Mouse (Mus musculus): ENCODE data around the gene Rassf3. TPM values are rescaled to one million over a fixed set of nuclear protein-coding genes. Genes with fewer than 3 reads are reported as not detected.
A peak's percentile ranks its signal among the peaks of the same experiment; 100 is the strongest.

Rassf3 gene
- polyA plus RNA-seq, 1 experiment from 2014 or later = 5.8 TPM

DNA sequence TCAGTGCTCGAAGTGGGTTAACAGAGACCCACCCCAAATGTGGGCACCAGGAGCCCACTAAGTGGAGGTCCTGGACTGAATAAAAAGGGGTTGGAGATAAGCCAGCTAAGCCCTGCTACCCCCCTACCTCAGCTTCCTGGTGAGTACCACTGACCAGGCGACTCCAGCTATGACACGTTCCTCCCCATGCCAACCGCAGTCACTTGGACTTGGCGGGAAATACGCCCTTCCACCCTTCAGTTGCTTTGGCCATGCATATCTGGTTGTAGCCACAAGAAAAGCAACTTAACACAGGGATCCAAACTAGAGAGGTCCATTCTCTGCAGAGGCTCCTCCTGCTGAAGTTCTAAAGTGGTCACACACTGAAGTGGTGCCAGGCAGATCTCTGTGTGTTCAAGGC is 53.9 kb downstream of the Rassf3 start:
- no peak for DNase-seq (ENCODE audit: low spot score)
- ATAC-seq (ENCODE audit: low FRiP score) = no peak
- peaks cover 25% of the 10 kb centered on the region for H3K4me1 ChIP-seq (replicated peaks; ENCODE audit: control insufficient read depth, insufficient read depth, low read length)
- H3K4me2 ChIP-seq (replicated peaks) = no peak overlapping the region
- H3K27me3 ChIP-seq (ENCODE audit: control insufficient read depth, insufficient read depth, low read length) = no peaks in the 10 kb centered on the region
- no peaks in the 10 kb centered on the region for H3K9me3 ChIP-seq (ENCODE audit: control insufficient read depth, low read length)
- H3K36me3 ChIP-seq (replicated peaks; ENCODE audit: control insufficient read depth, insufficient read depth) = no peaks in the 10 kb centered on the region
- no peak overlapping the region for H3K27ac ChIP-seq
- 92% methylated on average over 6 of the region's 6 CpGs for WGBS
- H3K9ac ChIP-seq = no peak overlapping the region
- H3K4me3 ChIP-seq (replicated peaks; ENCODE audit: low read length) = no peak overlapping the region

DNA sequence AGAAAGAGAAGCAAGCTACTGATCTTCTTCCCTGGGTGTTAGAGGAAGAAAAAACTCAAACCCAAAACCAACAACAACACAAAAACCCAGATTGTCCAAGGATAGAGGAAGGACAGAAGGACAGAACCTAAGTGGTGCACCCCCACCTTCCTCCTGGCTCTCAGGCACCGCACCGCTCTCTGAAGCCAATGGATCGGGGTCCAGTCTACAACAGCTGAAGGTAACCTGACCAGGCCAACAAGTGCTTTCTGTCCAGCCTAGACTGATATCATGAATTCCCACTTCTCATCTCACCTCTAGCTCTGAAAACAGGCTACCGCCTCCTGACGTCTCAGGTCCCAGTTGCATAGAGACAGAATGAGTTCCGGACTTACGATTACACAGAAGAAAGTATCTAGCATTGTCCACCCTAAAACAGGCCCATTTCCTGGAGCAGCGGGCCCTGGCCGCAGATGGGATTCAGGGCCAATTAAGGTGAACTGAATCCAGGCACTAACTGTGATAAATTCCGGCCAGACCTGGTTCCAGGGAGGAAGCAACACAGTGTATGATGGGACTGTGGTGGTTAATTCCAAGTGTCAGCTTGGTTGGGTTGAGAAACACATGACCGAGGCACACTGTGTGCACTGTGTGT is 54.4 kb downstream of the Rassf3 start:
- WGBS = 92% methylated on average over 11 of the region's 11 CpGs
- ATAC-seq (ENCODE audit: low FRiP score) = no peak

DNA sequence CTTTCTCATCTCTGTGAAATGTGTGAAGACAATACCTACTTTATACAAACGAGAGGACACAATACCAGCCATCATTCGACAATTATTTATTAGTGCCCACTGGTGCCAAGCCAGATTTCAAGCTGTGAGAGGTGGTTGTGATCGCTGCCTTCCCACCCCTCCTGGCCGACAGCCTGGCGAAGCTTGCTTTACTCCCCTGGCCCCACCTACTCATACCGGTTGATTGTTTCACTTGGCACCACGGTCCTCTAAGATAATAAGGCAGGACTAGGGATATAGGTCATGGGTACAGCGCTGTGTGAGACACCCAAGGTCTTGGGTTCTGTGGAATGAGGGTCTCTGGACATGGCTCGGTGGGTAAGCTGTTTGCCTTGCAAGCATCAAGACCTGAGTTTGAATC is 55.1 kb downstream of the Rassf3 start:
- no peaks in the 10 kb centered on the region for H3K27me3 ChIP-seq (ENCODE audit: control insufficient read depth, insufficient read depth, low read length)
- no peak overlapping the region for H3K9ac ChIP-seq
- peaks cover 25% of the 10 kb centered on the region for H3K4me1 ChIP-seq (replicated peaks; ENCODE audit: control insufficient read depth, insufficient read depth, low read length)
- no peak overlapping the region for H3K4me2 ChIP-seq (replicated peaks)
- WGBS = 54% methylated on average over 9 of the region's 9 CpGs
- no peaks in the 10 kb centered on the region for H3K9me3 ChIP-seq (ENCODE audit: control insufficient read depth, low read length)
- H3K36me3 ChIP-seq (replicated peaks; ENCODE audit: control insufficient read depth, insufficient read depth) = no peaks in the 10 kb centered on the region
- ATAC-seq (ENCODE audit: low FRiP score) (no peak), DNase-seq (ENCODE audit: low spot score) (no peak)
- H3K4me3 ChIP-seq (replicated peaks; ENCODE audit: low read length) = no peak overlapping the region
- H3K27ac ChIP-seq = no peak overlapping the region

More for the DNA sequence above, 54.4 kb downstream of the Rassf3 start:
- H3K4me2 ChIP-seq (replicated peaks) = no peak overlapping the region
- no peak overlapping the region for H3K9ac ChIP-seq
- peaks cover 25% of the 10 kb centered on the region for H3K4me1 ChIP-seq (replicated peaks; ENCODE audit: control insufficient read depth, insufficient read depth, low read length)
- no peak for DNase-seq (ENCODE audit: low spot score)
- no peaks in the 10 kb centered on the region for H3K27me3 ChIP-seq (ENCODE audit: control insufficient read depth, insufficient read depth, low read length)
- no peak overlapping the region for H3K27ac ChIP-seq
- H3K4me3 ChIP-seq (replicated peaks; ENCODE audit: low read length) = no peak overlapping the region
- no peaks in the 10 kb centered on the region for H3K9me3 ChIP-seq (ENCODE audit: control insufficient read depth, low read length)
- no peaks in the 10 kb centered on the region for H3K36me3 ChIP-seq (replicated peaks; ENCODE audit: control insufficient read depth, insufficient read depth)

- WGBS = 56% methylated on average over 22 of the region's 22 CpGs
- no peaks in the 10 kb centered on the region for H3K36me3 ChIP-seq (replicated peaks; ENCODE audit: control insufficient read depth, insufficient read depth)
- no peak overlapping the region for H3K27ac ChIP-seq
- H3K4me1 ChIP-seq (replicated peaks; ENCODE audit: control insufficient read depth, insufficient read depth, low read length) = peaks cover 25% of the 10 kb centered on the region
- no peak overlapping the region for H3K9ac ChIP-seq
- no peak for DNase-seq (ENCODE audit: low spot score)
- no peak overlapping the region for H3K4me3 ChIP-seq (replicated peaks; ENCODE audit: low read length)
- ATAC-seq (ENCODE audit: low FRiP score) = peak; percentile 18; the same call in 1 of the 2 replicates
- no peaks in the 10 kb centered on the region for H3K9me3 ChIP-seq (ENCODE audit: control insufficient read depth, low read length)
- H3K27me3 ChIP-seq (ENCODE audit: control insufficient read depth, insufficient read depth, low read length) = no peaks in the 10 kb centered on the region
- H3K4me2 ChIP-seq (replicated peaks) = no peak overlapping the region
Measured at GRCm38 (mm10) chr10:121419640-121420470, 56.3 kb downstream of the Rassf3 start.

DNA sequence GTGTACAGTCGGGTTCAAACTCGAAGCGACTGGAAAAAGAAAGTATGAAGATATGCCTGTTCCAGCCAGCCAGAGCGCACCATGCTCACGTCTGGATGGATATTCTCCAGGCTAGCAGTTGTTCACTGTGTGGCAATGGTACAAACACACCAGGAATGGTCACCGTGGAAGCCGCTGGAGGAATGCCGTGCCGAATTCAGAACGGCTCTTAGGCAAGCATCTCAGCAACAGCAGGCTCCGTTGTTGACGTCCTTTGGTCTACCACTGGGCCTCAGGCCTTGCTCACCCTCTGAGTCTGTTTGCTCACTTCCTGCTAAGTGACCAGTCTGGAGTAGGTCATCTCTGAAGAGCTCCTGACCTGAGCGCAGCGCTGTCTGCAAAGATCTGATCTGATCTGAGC is 57.3 kb downstream of the Rassf3 start:
- H3K27ac ChIP-seq = no peak overlapping the region
- 68% methylated on average over 14 of the region's 14 CpGs for WGBS
- DNase-seq (ENCODE audit: low spot score) = no peak

DNA sequence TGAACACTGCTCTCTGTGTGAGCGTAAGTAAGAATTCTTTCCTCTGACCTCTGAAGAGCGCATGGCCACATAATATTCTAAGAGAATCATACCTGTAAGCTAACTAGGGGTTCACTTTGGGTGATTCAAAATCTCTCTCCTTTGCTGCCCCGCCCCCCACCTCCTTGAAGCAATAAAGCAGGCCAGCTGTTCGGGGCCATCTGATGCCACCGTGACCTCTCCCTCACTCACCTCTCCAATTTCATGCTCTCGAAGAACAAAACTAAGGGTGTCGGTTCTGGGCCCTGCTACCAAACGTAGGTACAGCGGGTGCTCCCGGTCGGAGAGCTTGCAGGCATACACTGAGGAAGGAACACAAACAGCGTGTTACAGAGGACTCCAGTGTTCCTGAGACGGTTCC is 62.0 kb downstream of the Rassf3 start:
- Histone ChIP-seq H3K4me3 (replicated peaks; ENCODE audit: low read length) (no peak overlapping the region), H3K4me2 (replicated peaks) (no peak overlapping the region), H3K27ac (no peak overlapping the region), H3K36me3 (replicated peaks; ENCODE audit: control insufficient read depth, insufficient read depth) (no peaks in the 10 kb centered on the region), H3K27me3 (ENCODE audit: control insufficient read depth, insufficient read depth, low read length) (no peaks in the 10 kb centered on the region), H3K4me1 (replicated peaks; ENCODE audit: control insufficient read depth, insufficient read depth, low read length) (no peaks in the 10 kb centered on the region), H3K9me3 (ENCODE audit: control insufficient read depth, low read length) (no peaks in the 10 kb centered on the region), H3K9ac (no peak overlapping the region)
- ATAC-seq (ENCODE audit: low FRiP score) = no peak
- no peak for DNase-seq (ENCODE audit: low spot score)
- WGBS = 87% methylated on average over 13 of the region's 13 CpGs

More for the DNA sequence above, 57.3 kb downstream of the Rassf3 start:
- no peaks in the 10 kb centered on the region for H3K9me3 ChIP-seq (ENCODE audit: control insufficient read depth, low read length)
- no peaks in the 10 kb centered on the region for H3K27me3 ChIP-seq (ENCODE audit: control insufficient read depth, insufficient read depth, low read length)
- no peak overlapping the region for H3K4me2 ChIP-seq (replicated peaks)
- H3K4me1 ChIP-seq (replicated peaks; ENCODE audit: control insufficient read depth, insufficient read depth, low read length) = peaks cover 18% of the 10 kb centered on the region
- no peaks in the 10 kb centered on the region for H3K36me3 ChIP-seq (replicated peaks; ENCODE audit: control insufficient read depth, insufficient read depth)
- ATAC-seq (ENCODE audit: low FRiP score) = no peak
- no peak overlapping the region for H3K4me3 ChIP-seq (replicated peaks; ENCODE audit: low read length)
- no peak overlapping the region for H3K9ac ChIP-seq

DNA sequence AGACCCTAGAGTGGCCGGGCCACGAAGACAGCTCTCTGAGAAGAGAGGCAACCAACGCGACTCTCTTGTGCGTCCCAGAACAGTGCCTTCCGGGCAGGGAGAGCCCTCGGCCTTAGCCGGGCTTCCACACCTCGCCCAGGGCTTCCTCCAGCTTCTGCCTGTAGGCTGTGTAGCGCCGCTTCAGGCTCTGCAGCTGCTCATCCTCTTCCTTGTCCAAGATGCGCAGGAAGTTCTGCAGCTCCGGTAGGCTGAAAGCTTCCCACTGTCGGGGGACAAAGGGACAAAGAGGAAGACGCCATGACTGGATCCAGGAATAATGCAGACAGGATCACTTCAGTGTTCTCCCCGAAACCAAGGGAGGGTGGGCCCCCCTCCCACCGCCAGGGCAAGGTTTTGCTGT is 63.3 kb downstream of the Rassf3 start:
- H3K4me1 ChIP-seq (replicated peaks; ENCODE audit: control insufficient read depth, insufficient read depth, low read length) = no peaks in the 10 kb centered on the region
- 84% methylated on average over 17 of the region's 17 CpGs for WGBS
- H3K4me2 ChIP-seq (replicated peaks) = no peak overlapping the region
- H3K9me3 ChIP-seq (ENCODE audit: control insufficient read depth, low read length) = no peaks in the 10 kb centered on the region
- DNase-seq (ENCODE audit: low spot score) (no peak), ATAC-seq (ENCODE audit: low FRiP score) (no peak)
- H3K27me3 ChIP-seq (ENCODE audit: control insufficient read depth, insufficient read depth, low read length) = no peaks in the 10 kb centered on the region
- H3K9ac ChIP-seq = no peak overlapping the region
- H3K36me3 ChIP-seq (replicated peaks; ENCODE audit: control insufficient read depth, insufficient read depth) = no peaks in the 10 kb centered on the region
- no peak overlapping the region for H3K4me3 ChIP-seq (replicated peaks; ENCODE audit: low read length)
- H3K27ac ChIP-seq = no peak overlapping the region

GRCm38 (mm10) chr10:121411721-121412455 is 64.3 kb downstream of the Rassf3 start:
- no peak overlapping the region for H3K4me2 ChIP-seq (replicated peaks)
- WGBS = 89% methylated on average over 11 of the region's 11 CpGs

GRCm38 (mm10) chr10:121409717-121410116 is 66.4 kb downstream of the Rassf3 start:
- Histone ChIP-seq H3K27ac (no peak overlapping the region), H3K4me2 (replicated peaks) (no peak overlapping the region), H3K4me1 (replicated peaks; ENCODE audit: control insufficient read depth, insufficient read depth, low read length) (no peaks in the 10 kb centered on the region), H3K9ac (no peak overlapping the region), H3K36me3 (replicated peaks; ENCODE audit: control insufficient read depth, insufficient read depth) (no peaks in the 10 kb centered on the region), H3K27me3 (ENCODE audit: control insufficient read depth, insufficient read depth, low read length) (no peaks in the 10 kb centered on the region), H3K4me3 (replicated peaks; ENCODE audit: low read length) (no peak overlapping the region), H3K9me3 (ENCODE audit: control insufficient read depth, low read length) (no peaks in the 10 kb centered on the region)
- 71% methylated on average over 7 of the region's 7 CpGs for WGBS
- DNase-seq (ENCODE audit: low spot score) (peak; percentile 74), ATAC-seq (ENCODE audit: low FRiP score) (no peak)

More at GRCm38 (mm10) chr10:121411721-121412455, 64.3 kb downstream of the Rassf3 start:
- Histone ChIP-seq H3K9me3 (ENCODE audit: control insufficient read depth, low read length) (no peaks in the 10 kb centered on the region), H3K27me3 (ENCODE audit: control insufficient read depth, insufficient read depth, low read length) (no peaks in the 10 kb centered on the region), H3K4me1 (replicated peaks; ENCODE audit: control insufficient read depth, insufficient read depth, low read length) (no peaks in the 10 kb centered on the region), H3K27ac (no peak overlapping the region), H3K9ac (no peak overlapping the region), H3K36me3 (replicated peaks; ENCODE audit: control insufficient read depth, insufficient read depth) (no peaks in the 10 kb centered on the region), H3K4me3 (replicated peaks; ENCODE audit: low read length) (no peak overlapping the region)
- no peak for ATAC-seq (ENCODE audit: low FRiP score)
- DNase-seq (ENCODE audit: low spot score) = no peak

All from hindbrain, embryonic 14.5 days (tissue).